Mouse (Mus musculus): ENCODE measurements around the gene Amz2. TPM values are rescaled to one million over a fixed set of nuclear protein-coding genes. Genes with fewer than 3 reads are reported as not detected.

The Amz2 gene
- polyA plus RNA-seq, 1 experiment: 22.9 TPM

- H3K79me2 ChIP-seq (ENCODE audit: control insufficient read depth, insufficient read depth): no peaks in the 10 kb centered on the region
- TF ChIP-seq CTCF (IDR thresholded peaks at IDR 0.05; ENCODE audit: control insufficient read depth, insufficient read depth, insufficient read length): no peak
- TF ChIP-seq USF1 (IDR thresholded peaks at IDR 0.05; ENCODE audit: low read depth): no peak
- no peak for TF ChIP-seq CEBPB (IDR thresholded peaks at IDR 0.05; ENCODE audit: low read depth)
- TF ChIP-seq FOSL1 (IDR thresholded peaks at IDR 0.05; ENCODE audit: insufficient read depth, low read length, poor library complexity, severe bottlenecking): no peak
- no peak for TF ChIP-seq MYOG (IDR thresholded peaks at IDR 0.05; ENCODE audit: control insufficient read depth, extremely low read depth, insufficient read length)
- no peak for TF ChIP-seq MAX (IDR thresholded peaks at IDR 0.05)
- TF ChIP-seq MYOD1 (IDR thresholded peaks at IDR 0.05; ENCODE audit: control insufficient read depth, insufficient read length, low read depth): no peak
- H3K27me3 ChIP-seq (ENCODE audit: control insufficient read depth, insufficient read depth, insufficient read length): no peaks in the 10 kb centered on the region
- no peak overlapping the region for H3K4me3 ChIP-seq (ENCODE audit: insufficient read depth, poor library complexity, severe bottlenecking)
- H3ac ChIP-seq (ENCODE audit: control insufficient read depth, insufficient read length, low read depth): no peak overlapping the region
- H3K36me3 ChIP-seq (ENCODE audit: control insufficient read depth, insufficient read depth): no peaks in the 10 kb centered on the region
- no peaks in the 10 kb centered on the region for H3K79me3 ChIP-seq (ENCODE audit: low read depth)
Measured at GRCm38 (mm10) chr11:109416709-109417420, 8.9 kb upstream of the Amz2 start.

DNA sequence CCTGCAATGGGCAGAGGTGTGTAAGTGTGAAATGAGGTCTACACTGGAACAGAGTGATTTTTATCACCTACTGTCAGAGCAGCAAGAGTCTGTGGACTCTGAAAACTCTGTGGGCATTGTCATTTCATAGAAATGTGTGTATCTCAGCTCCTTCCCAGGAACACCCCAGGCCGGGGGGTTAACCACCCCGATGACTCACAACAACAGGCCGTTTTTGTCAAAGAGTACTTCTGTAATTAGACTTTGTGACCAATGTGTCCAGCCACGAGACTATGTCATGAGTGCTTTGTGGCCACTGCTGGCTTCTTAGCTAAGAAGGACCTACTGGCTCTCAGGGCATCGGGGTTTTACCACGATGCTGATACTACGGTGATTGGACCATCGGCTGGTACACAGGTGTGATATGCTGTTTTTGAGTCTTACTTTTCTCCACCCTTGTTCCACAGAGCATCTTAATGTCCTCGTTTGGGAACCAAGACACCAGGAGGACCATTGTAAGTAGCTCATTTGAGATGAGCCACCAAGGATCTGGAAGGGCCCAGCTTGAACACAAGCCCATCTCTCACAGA, 8.2 kb upstream of the Amz2 start:
- Histone ChIP-seq H3K79me3 (ENCODE audit: low read depth) (no peaks in the 10 kb centered on the region), H3K4me3 (ENCODE audit: insufficient read depth, poor library complexity, severe bottlenecking) (no peak overlapping the region), H3K27me3 (ENCODE audit: control insufficient read depth, insufficient read depth, insufficient read length) (no peaks in the 10 kb centered on the region), H3K36me3 (ENCODE audit: control insufficient read depth, insufficient read depth) (no peaks in the 10 kb centered on the region), H3K79me2 (ENCODE audit: control insufficient read depth, insufficient read depth) (no peaks in the 10 kb centered on the region), H3ac (ENCODE audit: control insufficient read depth, insufficient read length, low read depth) (no peak overlapping the region)
- TF ChIP-seq USF1 (IDR thresholded peaks at IDR 0.05; ENCODE audit: low read depth) (no peak), CEBPB (IDR thresholded peaks at IDR 0.05; ENCODE audit: low read depth) (no peak), CTCF (IDR thresholded peaks at IDR 0.05; ENCODE audit: control insufficient read depth, insufficient read depth, insufficient read length) (no peak), MYOG (IDR thresholded peaks at IDR 0.05; ENCODE audit: control insufficient read depth, extremely low read depth, insufficient read length) (no peak), MYOD1 (IDR thresholded peaks at IDR 0.05; ENCODE audit: control insufficient read depth, insufficient read length, low read depth) (no peak), FOSL1 (IDR thresholded peaks at IDR 0.05; ENCODE audit: insufficient read depth, low read length, poor library complexity, severe bottlenecking) (no peak), MAX (IDR thresholded peaks at IDR 0.05) (no peak)

DNA sequence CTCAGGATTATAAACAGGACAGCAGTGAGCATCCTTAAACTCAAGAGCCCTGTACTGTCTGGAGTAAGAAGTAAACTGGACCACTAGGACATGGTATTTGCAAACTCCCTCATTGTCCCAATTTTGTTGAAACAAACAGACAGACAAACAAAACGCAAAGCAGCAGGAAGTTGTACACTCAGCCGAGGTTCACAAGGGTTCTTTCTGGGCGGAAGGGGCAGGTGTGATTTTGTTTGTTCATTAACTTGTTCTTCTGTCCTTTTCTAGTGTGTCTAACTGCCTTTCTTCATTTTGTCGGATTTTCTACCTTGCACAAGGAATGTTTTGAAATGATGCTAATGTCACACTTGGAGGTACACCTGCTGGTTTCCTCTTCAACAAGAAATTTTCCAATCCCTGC, 6.3 kb upstream of the Amz2 start:
- Histone ChIP-seq H3K79me2 (ENCODE audit: control insufficient read depth, insufficient read depth) (no peaks in the 10 kb centered on the region), H3K36me3 (ENCODE audit: control insufficient read depth, insufficient read depth) (no peaks in the 10 kb centered on the region), H3K27me3 (ENCODE audit: control insufficient read depth, insufficient read depth, insufficient read length) (no peaks in the 10 kb centered on the region), H3K79me3 (ENCODE audit: low read depth) (no peaks in the 10 kb centered on the region), H3K4me3 (ENCODE audit: insufficient read depth, poor library complexity, severe bottlenecking) (no peak overlapping the region), H3ac (ENCODE audit: control insufficient read depth, insufficient read length, low read depth) (no peak overlapping the region)
- TF ChIP-seq FOSL1 (IDR thresholded peaks at IDR 0.05; ENCODE audit: insufficient read depth, low read length, poor library complexity, severe bottlenecking) (no peak), MAX (IDR thresholded peaks at IDR 0.05) (no peak), MYOG (IDR thresholded peaks at IDR 0.05; ENCODE audit: control insufficient read depth, extremely low read depth, insufficient read length) (no peak), CTCF (IDR thresholded peaks at IDR 0.05; ENCODE audit: control insufficient read depth, insufficient read depth, insufficient read length) (no peak), USF1 (IDR thresholded peaks at IDR 0.05; ENCODE audit: low read depth) (no peak), CEBPB (IDR thresholded peaks at IDR 0.05; ENCODE audit: low read depth) (no peak), MYOD1 (IDR thresholded peaks at IDR 0.05; ENCODE audit: control insufficient read depth, insufficient read length, low read depth) (no peak)

- no peaks in the 10 kb centered on the region for H3K36me3 ChIP-seq (ENCODE audit: control insufficient read depth, insufficient read depth)
- H3ac ChIP-seq (ENCODE audit: control insufficient read depth, insufficient read length, low read depth): no peak overlapping the region
- no peaks in the 10 kb centered on the region for H3K79me3 ChIP-seq (ENCODE audit: low read depth)
- H3K4me3 ChIP-seq (ENCODE audit: insufficient read depth, poor library complexity, severe bottlenecking): no peak overlapping the region
- TF ChIP-seq CTCF (IDR thresholded peaks at IDR 0.05; ENCODE audit: control insufficient read depth, insufficient read depth, insufficient read length): no peak
- no peak for TF ChIP-seq FOSL1 (IDR thresholded peaks at IDR 0.05; ENCODE audit: insufficient read depth, low read length, poor library complexity, severe bottlenecking)
- TF ChIP-seq USF1 (IDR thresholded peaks at IDR 0.05; ENCODE audit: low read depth): no peak
- no peak for TF ChIP-seq MYOG (IDR thresholded peaks at IDR 0.05; ENCODE audit: control insufficient read depth, extremely low read depth, insufficient read length)
- no peak for TF ChIP-seq MAX (IDR thresholded peaks at IDR 0.05)
- no peak for TF ChIP-seq CEBPB (IDR thresholded peaks at IDR 0.05; ENCODE audit: low read depth)
- no peak for TF ChIP-seq MYOD1 (IDR thresholded peaks at IDR 0.05; ENCODE audit: control insufficient read depth, insufficient read length, low read depth)
- no peaks in the 10 kb centered on the region for H3K27me3 ChIP-seq (ENCODE audit: control insufficient read depth, insufficient read depth, insufficient read length)
- H3K79me2 ChIP-seq (ENCODE audit: control insufficient read depth, insufficient read depth): no peaks in the 10 kb centered on the region
Measured at GRCm38 (mm10) chr11:109419961-109420566, 5.7 kb upstream of the Amz2 start.

DNA sequence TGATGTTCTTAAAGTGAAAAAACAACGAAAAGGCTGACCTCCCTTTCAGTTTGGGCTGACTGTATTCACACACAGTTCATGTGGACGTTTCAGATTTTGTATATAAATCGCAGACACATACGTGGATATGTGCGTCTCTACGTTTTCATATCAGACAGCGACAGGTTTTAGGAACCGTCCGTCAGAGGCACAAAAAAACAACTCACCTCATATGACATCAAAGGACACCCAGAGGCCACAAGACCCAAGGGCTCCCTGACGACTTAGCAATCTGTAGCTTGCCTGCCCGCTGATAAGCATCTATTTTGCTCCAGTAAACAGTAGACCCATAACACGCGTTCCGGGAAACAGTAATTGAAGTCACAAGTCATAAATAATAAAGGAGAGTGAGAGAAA, 5.2 kb upstream of the Amz2 start:
- Histone ChIP-seq H3K27me3 (ENCODE audit: control insufficient read depth, insufficient read depth, insufficient read length) (no peaks in the 10 kb centered on the region), H3K4me3 (ENCODE audit: insufficient read depth, poor library complexity, severe bottlenecking) (no peak overlapping the region), H3ac (ENCODE audit: control insufficient read depth, insufficient read length, low read depth) (no peak overlapping the region), H3K79me3 (ENCODE audit: low read depth) (no peaks in the 10 kb centered on the region), H3K36me3 (ENCODE audit: control insufficient read depth, insufficient read depth) (no peaks in the 10 kb centered on the region), H3K79me2 (ENCODE audit: control insufficient read depth, insufficient read depth) (no peaks in the 10 kb centered on the region)
- TF ChIP-seq FOSL1 (IDR thresholded peaks at IDR 0.05; ENCODE audit: insufficient read depth, low read length, poor library complexity, severe bottlenecking) (no peak), USF1 (IDR thresholded peaks at IDR 0.05; ENCODE audit: low read depth) (no peak), CEBPB (IDR thresholded peaks at IDR 0.05; ENCODE audit: low read depth) (no peak), CTCF (IDR thresholded peaks at IDR 0.05; ENCODE audit: control insufficient read depth, insufficient read depth, insufficient read length) (no peak), MYOD1 (IDR thresholded peaks at IDR 0.05; ENCODE audit: control insufficient read depth, insufficient read length, low read depth) (no peak), MAX (IDR thresholded peaks at IDR 0.05) (no peak)
